Mouse (Mus musculus) thymus, adult 2 months (tissue): ENCODE results near the gene Anks1. TPM values are rescaled to one million over a fixed set of nuclear protein-coding genes. Genes with fewer than 3 reads are reported as not detected.
A peak's percentile ranks its signal among the peaks of the same experiment; 100 is the strongest.

Experiments
- DNase-seq: peaks from one replicate; pipeline ENCODE4 v3.0.0; 2021
- H3K27ac ChIP-seq: fragments of 200-500 bp; 2 replicates; pipeline ENCODE4 v1.5.1; 2012; ENCODE audit warnings: low read length, control low read depth; ENCODE audit not compliant: control insufficient read depth, insufficient read depth
- H3K27me3 ChIP-seq: fragments of 200-500 bp; 2 replicates; pipeline ENCODE4 v1.6.1; 2012; ENCODE audit warnings: mild to moderate bottlenecking, low read length, moderate library complexity, mixed read lengths; ENCODE audit not compliant: control insufficient read depth, insufficient read depth
- H3K36me3 ChIP-seq: fragments of 200-500 bp; 2 replicates; pipeline ENCODE4 v1.6.1; 2012; ENCODE audit warnings: mild to moderate bottlenecking, low read length, moderate library complexity; ENCODE audit not compliant: control insufficient read depth, insufficient read depth
- H3K4me1 ChIP-seq: fragments of 200-500 bp; replicated peaks from 2 replicates; pipeline ENCODE4 v1.6.1; 2012; ENCODE audit warnings: low read length; ENCODE audit not compliant: control insufficient read depth, insufficient read depth
- H3K4me3 ChIP-seq: fragments of 200-500 bp; 2 replicates; pipeline ENCODE4 v1.5.1; 2012; ENCODE audit warnings: mild to moderate bottlenecking, low read length, control low read depth, moderate library complexity; ENCODE audit not compliant: control insufficient read depth, insufficient read depth
- CTCF ChIP-seq: fragments of 200-500 bp; IDR thresholded peaks from 2 replicates; pipeline ENCODE4 v1.5.1; 2012; ENCODE audit warnings: mild to moderate bottlenecking, control low read depth, low read length, moderate library complexity, borderline replicate concordance; ENCODE audit not compliant: control insufficient read depth, poor library complexity, insufficient read depth; ENCODE audit errors: extremely low read depth
- POLR2A ChIP-seq: fragments of 200-500 bp; IDR thresholded peaks from 2 replicates; pipeline ENCODE4 v1.6.1; 2012; ENCODE audit warnings: mild to moderate bottlenecking, low read length, control low read depth, moderate library complexity; ENCODE audit not compliant: control insufficient read depth, poor library complexity, insufficient read depth; ENCODE audit errors: extremely low read depth
- WGBS: fragments of 180-500 bp; shearing (Covaris S2); methylation state at CpG from one replicate; pipeline ENCODE4 v1.1.7; 2018; 5-methylcytosine and 5-hydroxymethylcytosine counted together
- polyA plus RNA-seq: library from polyadenylated mRNA; depleted of rRNA; stranded (reverse); fragments of >200 nt; gene quantifications from 2 replicates; pipeline ENCODE4 v1.2.3, GENCODE M21; 2012

The Anks1 gene
- polyA plus RNA-seq, 1 experiment, result 103 TPM

- Histone ChIP-seq H3K4me3 (no peak overlapping the region), H3K27ac (no peak overlapping the region), H3K36me3 (no peaks in the 10 kb centered on the region), H3K27me3 (no peaks in the 10 kb centered on the region), H3K4me1 (peaks cover 45% of the 10 kb centered on the region)
- no peak for DNase-seq
- WGBS, result 81% methylated on average over 4 of the region's 4 CpGs
- TF ChIP-seq POLR2A (no peak), CTCF (no peak)
Observed at GRCm38 (mm10) chr17:28000389-28000788, 91.3 kb downstream of the Anks1 start.

DNA sequence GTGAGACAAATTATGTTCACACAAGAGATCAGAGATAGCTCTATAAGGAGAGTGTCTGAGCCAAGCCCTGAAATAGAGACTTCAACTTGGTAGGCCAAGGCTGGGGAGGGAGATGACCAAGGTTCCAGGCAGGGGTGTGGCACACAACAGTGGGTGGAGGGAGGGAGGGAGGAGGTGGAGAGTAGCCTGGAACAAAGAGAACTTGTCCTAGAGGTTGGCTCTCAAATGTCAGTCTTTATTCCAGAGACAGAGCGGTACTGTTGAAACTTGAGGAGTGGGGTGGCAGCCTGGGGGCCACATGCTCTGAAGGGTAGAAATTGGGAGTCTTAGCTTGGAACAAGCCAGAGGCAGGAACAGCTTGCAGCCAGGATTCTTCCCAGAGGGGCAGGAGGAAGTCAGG, 91.7 kb downstream of the Anks1 start:
- TF ChIP-seq POLR2A (no peak), CTCF (no peak)
- Histone ChIP-seq H3K27me3 (no peaks in the 10 kb centered on the region), H3K4me1 (peaks cover 48% of the 10 kb centered on the region), H3K36me3 (no peaks in the 10 kb centered on the region), H3K4me3 (no peak overlapping the region), H3K27ac (no peak overlapping the region)
- 86% methylated on average over 1 of the region's 1 CpGs for WGBS
- DNase-seq, result no peak

GRCm38 (mm10) chr17:28005393-28005792, 96.3 kb downstream of the Anks1 start:
- no peak for TF ChIP-seq POLR2A
- no peak for TF ChIP-seq CTCF
- peaks cover 55% of the 10 kb centered on the region for H3K4me1 ChIP-seq
- no peak for DNase-seq
- H3K27ac ChIP-seq, result no peak overlapping the region; the same call in 1 of the 2 replicates
- H3K4me3 ChIP-seq, result no peak overlapping the region
- H3K27me3 ChIP-seq, result no peaks in the 10 kb centered on the region
- no peaks in the 10 kb centered on the region for H3K36me3 ChIP-seq

- H3K4me1 ChIP-seq, result peaks cover 59% of the 10 kb centered on the region
Observed at GRCm38 (mm10) chr17:28006208-28006607, 97.1 kb downstream of the Anks1 start.

DNA sequence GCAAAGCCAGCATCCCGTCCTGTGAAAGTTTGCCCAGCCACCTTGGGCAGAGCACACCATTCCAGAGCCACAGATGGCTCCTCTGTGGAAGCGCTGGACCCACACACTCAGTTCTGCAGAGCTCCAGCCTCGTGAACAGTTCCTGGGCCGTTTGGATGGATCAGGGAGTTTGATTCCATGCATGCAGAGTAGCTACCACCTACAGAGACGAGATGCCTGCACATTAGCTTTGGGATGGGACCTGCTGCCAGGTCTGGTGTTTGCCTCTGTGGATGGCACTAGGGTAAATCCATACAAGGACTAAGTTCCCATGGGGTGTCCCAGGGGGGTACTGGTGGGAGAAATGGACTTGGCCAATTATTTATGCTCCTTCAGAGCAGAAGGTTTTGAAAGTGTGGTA, 97.5 kb downstream of the Anks1 start:
- peaks cover 63% of the 10 kb centered on the region for H3K4me1 ChIP-seq
- no peaks in the 10 kb centered on the region for H3K36me3 ChIP-seq
- H3K4me3 ChIP-seq, result no peak overlapping the region
- DNase-seq, result no peak
- TF ChIP-seq CTCF (no peak), POLR2A (no peak)
- H3K27me3 ChIP-seq, result no peaks in the 10 kb centered on the region
- WGBS, result 42% methylated on average over 5 of the region's 5 CpGs
- peak overlapping the region; percentile 58 for H3K27ac ChIP-seq

More at GRCm38 (mm10) chr17:28006208-28006607, 97.1 kb downstream of the Anks1 start:
- no peaks in the 10 kb centered on the region for H3K27me3 ChIP-seq
- 50% methylated on average over 8 of the region's 8 CpGs for WGBS
- H3K27ac ChIP-seq, result peak overlapping the region; percentile 58
- TF ChIP-seq POLR2A (no peak), CTCF (no peak)
- DNase-seq, result no peak
- H3K36me3 ChIP-seq, result no peaks in the 10 kb centered on the region
- no peak overlapping the region for H3K4me3 ChIP-seq

DNA sequence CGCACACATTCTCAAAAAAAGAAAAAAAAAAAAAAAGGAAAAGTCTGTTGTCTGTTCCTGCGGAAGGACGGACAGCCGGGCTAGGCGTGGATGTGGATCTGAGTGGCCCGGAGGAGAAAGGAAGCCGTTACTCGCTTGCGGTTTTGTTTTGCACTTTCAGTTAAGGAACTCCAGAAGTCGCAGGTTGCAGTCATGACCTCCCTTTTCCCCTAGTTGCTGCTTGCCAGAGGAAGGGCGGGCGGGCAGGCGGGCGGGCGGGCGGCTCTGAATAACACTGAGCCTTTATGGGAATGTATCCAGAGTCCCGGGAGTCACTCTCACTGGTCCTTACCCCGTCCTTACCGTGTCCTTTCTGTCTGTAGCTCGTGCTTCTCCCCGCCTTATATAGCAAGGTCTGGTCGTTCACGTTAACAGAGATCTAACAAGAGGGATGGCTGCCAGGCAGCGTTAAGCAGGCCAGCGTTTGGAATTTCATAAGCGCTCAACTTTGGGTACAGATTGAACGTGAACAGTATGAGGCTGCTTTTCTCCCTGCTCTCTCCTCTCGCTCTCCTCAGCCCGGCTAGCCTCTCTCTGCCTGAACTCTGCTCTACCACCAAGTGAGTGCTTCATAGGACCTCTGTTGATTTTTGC, 98.2 kb downstream of the Anks1 start:
- WGBS, result 1% methylated on average over 29 of the region's 29 CpGs
- H3K4me1 ChIP-seq, result peaks cover 68% of the 10 kb centered on the region
- TF ChIP-seq CTCF, result no peak
- no peak; the same call in none of the 2 replicates for TF ChIP-seq POLR2A
- peak overlapping the region; percentile 90 for H3K27ac ChIP-seq
- no peaks in the 10 kb centered on the region for H3K27me3 ChIP-seq
- no peaks in the 10 kb centered on the region for H3K36me3 ChIP-seq
- peak overlapping the region; percentile 71 for H3K4me3 ChIP-seq
- DNase-seq, result peak; percentile 71
